Mouse (Mus musculus) small intestine, adult 2 months (tissue): ENCODE measurements at regions not wholly inside any gene's neighbourhood (a gene's known extent, or its start where the extent isn't known, plus 50 kb on each side); places are given as distances from the start of the nearest gene placed in this dataset.
"Not testable (repeated sequence)": the region's sequence is repeated elsewhere in the genome, so short reads cannot be mapped to it uniquely, and the experiment has no call there.

Experiments
- CTCF ChIP-seq: fragments of 200-500 bp; IDR thresholded peaks from 2 replicates; pipeline ENCODE4 v1.5.1; 2012; ENCODE audit warnings: low read depth, mild to moderate bottlenecking, control low read depth, inconsistent platforms, low read length, moderate library complexity, mixed read lengths; ENCODE audit not compliant: insufficient replicate concordance, insufficient read length; ENCODE audit errors: extremely low read depth
- POLR2A ChIP-seq: fragments of 200-500 bp; IDR thresholded peaks from 2 replicates; pipeline ENCODE4 v1.6.1; 2012; ENCODE audit warnings: low read depth, mild to moderate bottlenecking, control low read depth, inconsistent platforms, low read length, moderate library complexity

DNA sequence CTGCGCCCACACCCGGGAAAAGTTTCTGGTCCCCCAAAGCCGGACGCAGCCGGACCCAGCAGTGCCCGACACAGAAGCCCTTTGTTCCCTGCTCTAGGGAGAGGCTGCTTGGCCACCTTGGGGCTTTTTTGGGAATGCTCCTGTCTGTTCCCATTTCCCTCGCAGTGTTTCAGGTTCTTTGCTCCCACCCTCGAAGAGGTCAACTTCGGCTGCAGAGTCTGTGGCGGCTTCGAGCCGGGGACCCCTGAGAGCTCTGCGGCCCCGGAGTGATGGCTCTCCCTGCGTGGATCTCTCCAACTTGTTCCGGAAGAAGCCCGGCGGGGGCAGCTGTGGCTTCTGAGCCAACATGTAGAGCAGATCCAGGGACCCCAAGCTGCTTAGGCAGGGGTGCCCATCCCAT, 665.3 kb upstream of the Gm21863 start:
- TF ChIP-seq CTCF, POLR2A: not testable (repeated sequence)
